Mouse (Mus musculus) ES-E14 (cell line): ENCODE results near the gene Hoxc12.
A peak's percentile ranks its signal among the peaks of the same experiment; 100 is the strongest.

Source experiments
- HCFC1 ChIP-seq: IDR thresholded peaks from 2 replicates; pipeline ENCODE4 v1.6.1; 2012; ENCODE audit warnings: low read length, inconsistent platforms, borderline replicate concordance; ENCODE audit not compliant: insufficient read depth
- MAFK ChIP-seq: IDR thresholded peaks from 2 replicates; pipeline ENCODE4 v1.6.1; 2014; ENCODE audit warnings: mild to moderate bottlenecking, low read depth, low read length, inconsistent platforms; ENCODE audit not compliant: insufficient read depth
- ZC3H11A ChIP-seq: IDR thresholded peaks from 2 replicates; pipeline ENCODE4 v1.6.1; 2012; ENCODE audit warnings: low read depth, mild to moderate bottlenecking, inconsistent platforms, low read length, borderline replicate concordance
- ZNF384 ChIP-seq: IDR thresholded peaks from 2 replicates; pipeline ENCODE4 v1.6.1; 2012; ENCODE audit warnings: low read depth, low read length, inconsistent platforms

GRCm38 (mm10) chr15:102954192-102955006 is 17.8 kb downstream of the Hoxc12 start, which contains the start of gene Hoxc11:
- TF ChIP-seq ZC3H11A (no peak), HCFC1 (0 out of 2 replicates have a peak, but pooled peaks have one; percentile 39), ZNF384 (no peak), MAFK (no peak)
